Mouse (Mus musculus) T-helper 17 cell (primary cell): ENCODE measurements around the gene Gucy2g.

ENCODE experiments used
- in situ Hi-C, 2 experiments: fragments of 300-600 bp; cut with MboI, MseI; formaldehyde crosslinking; loops; 1 replicate in 1 of 2; 2 replicates in 1 of 2; pipeline ENCODE4 v1.15.1; 2025; ENCODE audit warnings: high pct_unique_total_duplicates in 2 of 2

Gucy2g gene

DNA sequence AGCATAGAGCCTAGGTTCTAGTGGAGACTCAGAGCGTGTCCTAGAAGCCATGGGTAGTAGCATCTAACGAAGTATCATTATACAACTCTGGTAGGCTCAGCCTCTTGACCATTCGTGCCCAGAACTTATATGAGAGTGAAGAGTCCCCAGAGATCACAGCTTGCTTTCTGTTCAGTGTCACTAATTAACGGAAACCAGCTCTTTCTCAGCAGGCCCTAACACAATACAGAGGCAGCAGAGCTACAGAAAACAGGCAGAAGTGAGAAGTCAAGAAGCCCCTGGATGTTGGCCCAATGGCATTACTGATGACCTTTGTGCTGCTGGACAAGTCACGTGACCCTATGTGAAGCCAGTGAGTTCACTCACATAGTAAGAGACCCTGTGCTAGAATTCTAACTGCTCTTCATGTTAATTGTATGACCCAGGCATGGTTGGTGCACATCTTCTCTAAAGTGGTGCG lies at the start of gene Gucy2g:
Gene Gucy2g (minus strand): TSS at position 51 of the 460 bp plus-strand sequence.
- in situ Hi-C loops, result no loop called here

DNA sequence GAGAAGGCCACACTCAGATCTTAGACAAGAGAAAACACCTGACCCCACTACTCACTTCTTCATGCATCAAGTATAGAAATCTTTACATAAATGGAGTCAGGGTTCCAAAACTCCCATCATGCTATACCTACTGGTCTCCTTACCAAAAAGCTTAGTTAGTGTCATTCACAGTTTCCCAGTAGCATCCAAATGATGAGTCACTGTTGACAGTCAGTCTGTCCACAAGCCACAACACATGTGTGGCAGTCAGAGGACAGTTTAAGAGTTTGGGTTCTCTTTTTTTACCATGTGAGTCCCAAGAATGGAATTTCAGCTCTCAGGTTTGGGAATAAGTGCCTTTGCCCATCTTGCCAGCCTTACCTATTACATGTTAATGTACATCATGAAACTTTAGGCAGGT lies 47.9 kb upstream of the Gucy2g start:
- in situ Hi-C loops, result no loop called here

DNA sequence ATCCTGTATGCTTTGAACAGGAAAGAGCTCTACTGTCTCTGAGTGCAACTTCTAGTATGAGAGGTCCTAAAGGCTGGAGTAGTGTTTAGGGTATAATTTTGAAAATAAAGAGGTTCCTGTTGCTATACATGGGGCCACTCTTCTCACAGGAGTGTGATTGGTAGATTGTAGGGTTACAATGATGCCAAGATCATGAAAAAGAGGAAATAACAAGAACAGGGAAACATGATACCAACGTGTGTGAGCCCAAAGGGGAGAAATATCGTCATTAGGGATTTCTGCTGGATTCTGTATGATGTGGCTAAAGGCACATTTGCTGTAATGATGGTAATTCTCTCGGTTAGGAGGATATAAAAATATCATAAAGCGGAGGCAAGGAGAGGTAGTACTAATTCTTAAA lies 45.0 kb upstream of the Gucy2g start:
- in situ Hi-C loops, result no loop called here

DNA sequence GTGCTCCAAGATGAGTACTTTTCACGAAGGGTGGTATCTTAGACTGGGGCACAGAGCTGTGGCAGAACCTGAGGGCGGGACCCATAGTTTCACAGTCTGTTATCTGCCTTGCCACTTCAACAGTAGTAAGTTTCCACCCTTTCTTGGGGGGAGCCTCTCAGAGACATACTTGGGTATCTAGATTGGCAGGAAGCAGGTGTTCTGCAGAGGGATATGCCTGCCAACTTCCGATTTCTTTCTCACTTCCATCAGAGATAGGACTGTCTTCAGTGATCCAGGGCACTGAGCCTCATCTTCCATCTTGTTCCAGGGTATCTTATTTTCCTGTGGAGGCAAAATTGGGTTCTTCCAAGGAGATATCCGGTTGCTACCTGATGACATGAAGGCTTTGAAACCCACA lies 43.1 kb upstream of the Gucy2g start:
- in situ Hi-C loops, result no loop called here

DNA sequence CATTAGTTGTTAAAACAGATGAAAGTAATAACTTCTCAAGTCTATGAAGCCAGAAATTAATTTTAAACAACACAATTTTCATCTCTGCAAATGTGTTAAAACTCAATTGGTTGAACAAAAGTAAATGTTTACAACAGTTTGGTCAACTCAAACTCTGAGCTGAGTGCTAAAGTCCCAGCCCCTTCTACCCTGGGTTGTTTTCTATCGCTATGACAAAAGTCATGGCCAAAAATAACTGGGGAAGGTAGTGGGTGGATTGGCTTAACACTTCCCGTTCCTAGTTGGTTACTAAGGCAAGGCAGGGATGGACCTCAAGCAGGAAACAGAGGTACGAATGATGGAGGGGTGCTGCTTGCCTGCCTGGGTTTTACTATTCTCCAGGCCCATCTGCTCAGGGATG lies 35.7 kb upstream of the Gucy2g start:
- in situ Hi-C loops, result no loop called here

DNA sequence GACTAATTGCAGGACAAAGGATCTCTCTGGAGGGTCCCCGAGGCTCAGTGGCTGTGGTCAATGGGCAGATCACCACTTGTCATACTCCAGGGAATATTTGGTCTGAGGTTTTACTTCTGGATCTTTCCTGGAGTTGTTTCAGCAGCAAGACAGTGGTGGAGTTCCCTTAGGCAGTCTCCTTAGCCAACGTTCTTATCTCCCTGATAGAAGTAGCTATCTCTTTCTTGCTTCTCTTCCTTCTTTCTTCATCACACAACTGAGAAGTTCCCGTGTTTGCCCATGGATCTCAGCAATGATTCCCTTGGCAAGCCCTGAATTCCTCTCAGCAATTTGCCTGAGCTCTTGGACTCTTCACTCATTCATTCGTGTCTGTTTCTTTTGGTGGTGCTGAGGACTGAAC lies 35.1 kb upstream of the Gucy2g start:
- in situ Hi-C loops, result no loop called here

DNA sequence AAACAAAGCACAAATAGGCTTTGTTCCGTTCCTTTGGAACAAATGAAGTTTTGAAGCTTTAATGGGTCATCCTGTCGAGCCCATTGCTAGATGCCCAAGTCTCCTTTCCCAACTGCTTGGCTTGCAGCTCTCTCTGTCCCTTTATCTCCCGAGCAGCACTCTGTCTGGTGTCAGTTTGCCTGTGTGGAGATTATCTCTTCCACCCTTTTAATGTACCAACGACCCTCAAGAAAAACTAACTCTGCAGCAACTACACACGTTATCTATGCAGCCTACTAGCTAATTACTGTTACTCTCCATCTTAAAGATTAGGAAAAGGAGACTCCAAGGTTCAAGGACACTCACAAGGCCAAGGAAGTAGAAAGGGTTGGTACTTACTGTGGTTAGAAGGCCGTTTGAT lies 32.3 kb upstream of the Gucy2g start:
- in situ Hi-C loops, result loop anchor here in 1 of 2 experiments (25.0 kb wide), 1 partner anchor 1861 kb away; no protein-coding TSS in a partner anchor

DNA sequence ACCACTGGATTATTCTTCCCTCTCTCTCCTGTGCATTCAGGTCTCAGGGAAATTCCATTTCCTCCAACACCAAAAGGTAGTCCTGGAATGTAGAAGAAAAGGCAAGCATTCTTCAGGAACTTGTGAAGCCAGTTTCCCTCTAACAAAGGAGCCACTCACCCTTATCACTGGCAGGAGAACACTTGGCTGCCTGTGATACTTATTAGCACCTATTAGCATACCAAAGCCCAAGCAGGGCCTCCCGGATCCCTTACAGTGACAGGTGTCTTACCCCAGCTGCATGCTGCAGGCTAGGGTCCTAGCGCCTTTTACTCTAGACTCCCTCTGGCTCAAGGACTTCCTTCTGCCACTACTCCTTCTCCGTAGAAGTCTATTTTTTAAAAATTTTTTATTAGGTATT lies 30.4 kb upstream of the Gucy2g start:
- in situ Hi-C loops, result loop anchor here in 1 of 2 experiments (25.0 kb wide), 1 partner anchor 1859 kb away; no protein-coding TSS in a partner anchor

DNA sequence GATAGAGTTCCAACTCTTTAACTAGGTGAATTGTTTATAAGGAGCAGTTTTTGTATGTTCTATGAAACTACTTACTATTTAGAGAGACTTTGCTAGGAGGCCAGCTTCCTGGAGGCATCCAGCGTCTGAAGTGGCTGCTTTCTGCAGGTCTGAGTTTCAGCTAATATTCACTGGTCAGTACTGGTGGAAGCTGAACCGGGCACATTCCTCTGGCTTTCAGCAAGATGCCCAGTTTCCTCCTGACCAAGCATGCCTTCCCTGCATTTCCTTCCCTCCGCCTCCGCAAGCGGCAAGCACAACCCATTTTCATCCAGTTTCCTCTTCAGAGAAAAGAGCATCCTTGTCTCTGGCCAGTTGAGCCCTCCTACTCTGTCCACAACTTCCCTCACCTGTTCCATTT lies 28.0 kb upstream of the Gucy2g start:
- in situ Hi-C loops, result loop anchor here in 1 of 2 experiments (25.0 kb wide), 1 partner anchor 1857 kb away; no protein-coding TSS in a partner anchor

DNA sequence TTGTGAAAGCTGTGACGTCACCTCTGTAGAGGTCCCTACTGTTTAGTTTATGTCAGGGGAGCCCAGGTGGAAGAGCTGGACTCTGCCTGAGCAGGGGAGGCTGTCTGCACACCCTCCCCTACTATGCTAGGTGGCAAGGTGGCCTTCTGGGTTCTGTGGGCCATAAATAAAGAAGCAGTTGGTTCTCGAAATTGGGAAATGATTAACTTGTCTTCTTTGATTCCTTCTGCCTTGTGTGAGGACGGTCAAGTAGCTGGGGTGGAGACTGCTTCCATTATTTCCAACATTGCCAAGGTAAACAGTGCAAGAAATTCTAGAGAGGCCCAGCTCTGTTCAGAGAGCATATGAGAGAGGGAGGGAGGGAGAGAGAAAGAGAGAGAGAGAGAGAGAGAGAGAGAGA lies 27.1 kb upstream of the Gucy2g start:
- in situ Hi-C loops, result loop anchor here in 1 of 2 experiments (25.0 kb wide), 1 partner anchor 1856 kb away; no protein-coding TSS in a partner anchor

DNA sequence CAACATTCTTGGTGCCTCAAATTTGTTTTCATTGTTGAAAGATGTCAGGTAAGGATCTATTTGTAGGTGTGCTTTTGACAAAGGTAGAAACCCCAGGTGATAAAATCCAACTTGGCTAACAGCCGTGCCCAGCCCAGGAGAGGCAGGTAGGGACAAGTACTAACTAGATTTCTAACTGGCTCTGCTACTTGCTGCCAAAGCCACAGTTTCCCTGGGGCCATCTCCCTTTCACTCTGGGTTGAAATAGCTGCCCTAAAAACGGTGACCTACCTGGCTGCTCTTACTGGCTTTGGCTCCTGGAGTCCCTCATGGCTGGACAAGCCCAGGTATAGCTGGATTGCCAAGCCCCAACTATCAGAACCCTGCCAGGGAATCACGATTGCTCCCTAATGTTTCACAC lies 25.8 kb upstream of the Gucy2g start:
- in situ Hi-C loops, result loop anchor here in 1 of 2 experiments (25.0 kb wide), 1 partner anchor 1854 kb away; no protein-coding TSS in a partner anchor

DNA sequence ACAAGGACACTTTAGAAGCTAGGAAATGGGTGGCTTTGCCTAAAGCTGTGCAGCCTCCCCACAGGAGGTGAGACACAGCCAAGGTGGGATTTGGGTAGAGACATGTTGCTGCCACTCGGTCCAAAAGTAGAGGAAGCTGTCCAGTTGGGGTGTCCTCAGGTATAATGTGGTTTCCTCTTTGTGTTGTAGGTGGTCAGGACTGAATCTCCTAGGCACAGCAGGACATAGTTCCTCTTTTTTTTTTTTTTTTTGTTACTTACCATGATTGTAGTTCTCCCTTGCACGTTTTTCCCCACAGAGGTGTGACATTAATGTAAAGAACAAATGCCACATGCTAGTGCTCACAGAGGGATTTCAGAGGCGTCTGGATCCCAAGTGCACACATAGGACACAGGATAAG lies 24.2 kb upstream of the Gucy2g start:
- in situ Hi-C loops, result loop anchor here in 1 of 2 experiments (25.0 kb wide), 1 partner anchor 1853 kb away; no protein-coding TSS in a partner anchor

DNA sequence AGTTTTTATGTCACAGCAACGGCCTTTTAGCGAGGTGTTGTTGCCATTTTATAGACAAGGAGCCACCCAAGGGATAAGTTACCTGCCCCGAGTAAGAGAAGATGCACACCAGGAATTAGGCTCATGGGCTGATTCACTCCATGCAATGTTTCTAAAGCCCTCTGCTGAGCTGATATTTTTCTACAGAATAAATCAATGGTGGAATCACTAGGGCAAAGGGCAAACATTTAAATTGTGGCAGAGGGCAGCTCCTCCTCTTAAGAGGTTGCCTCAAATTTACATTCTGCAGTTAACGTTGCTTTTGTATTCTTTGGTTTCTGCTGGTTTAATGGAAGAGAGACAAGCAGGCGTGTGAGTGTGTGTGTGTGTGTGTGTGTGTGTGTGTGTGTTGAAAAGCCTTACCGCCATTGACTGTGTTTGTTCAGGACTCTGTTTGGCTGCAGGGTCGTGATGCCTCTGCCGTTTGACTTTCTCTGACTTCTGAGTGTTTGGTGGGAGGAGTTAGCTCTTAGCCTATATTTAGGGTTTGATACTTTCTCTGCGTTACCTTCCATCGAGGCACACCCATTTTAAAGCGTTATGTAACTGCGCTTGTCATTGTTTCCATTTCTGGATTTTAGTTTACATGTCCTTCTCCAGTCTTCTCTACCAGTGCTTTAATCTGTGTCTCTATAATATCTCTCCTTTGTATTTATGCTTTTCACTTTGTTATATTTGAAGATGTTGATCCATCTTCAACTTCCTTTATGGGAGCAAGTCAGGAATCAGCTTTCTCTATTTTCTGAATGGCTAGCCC lies 19.6 kb upstream of the Gucy2g start:
- in situ Hi-C loops, result loop anchor here in 1 of 2 experiments (25.0 kb wide), 1 partner anchor 1848 kb away; no protein-coding TSS in a partner anchor

DNA sequence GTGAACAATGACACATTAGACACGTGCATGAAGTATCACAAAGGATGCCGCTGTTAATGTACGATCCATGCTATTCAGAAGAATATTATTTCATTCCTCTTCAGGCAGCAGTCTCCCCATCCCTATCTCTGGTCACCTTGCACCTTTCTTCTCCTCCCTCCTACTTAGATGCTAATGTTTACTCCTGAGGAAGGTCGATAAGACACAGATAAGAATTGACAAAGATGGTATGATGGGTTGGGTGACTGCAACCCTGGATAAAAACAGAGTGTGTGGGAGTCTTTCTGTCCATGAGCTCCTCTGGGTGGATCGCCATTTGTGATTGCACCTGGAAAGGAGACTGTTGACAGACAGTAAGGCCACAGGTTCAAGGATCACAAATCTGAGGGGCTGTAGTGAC lies 17.5 kb upstream of the Gucy2g start:
- in situ Hi-C loops, result loop anchor here in 1 of 2 experiments (25.0 kb wide), 1 partner anchor 1846 kb away; no protein-coding TSS in a partner anchor

DNA sequence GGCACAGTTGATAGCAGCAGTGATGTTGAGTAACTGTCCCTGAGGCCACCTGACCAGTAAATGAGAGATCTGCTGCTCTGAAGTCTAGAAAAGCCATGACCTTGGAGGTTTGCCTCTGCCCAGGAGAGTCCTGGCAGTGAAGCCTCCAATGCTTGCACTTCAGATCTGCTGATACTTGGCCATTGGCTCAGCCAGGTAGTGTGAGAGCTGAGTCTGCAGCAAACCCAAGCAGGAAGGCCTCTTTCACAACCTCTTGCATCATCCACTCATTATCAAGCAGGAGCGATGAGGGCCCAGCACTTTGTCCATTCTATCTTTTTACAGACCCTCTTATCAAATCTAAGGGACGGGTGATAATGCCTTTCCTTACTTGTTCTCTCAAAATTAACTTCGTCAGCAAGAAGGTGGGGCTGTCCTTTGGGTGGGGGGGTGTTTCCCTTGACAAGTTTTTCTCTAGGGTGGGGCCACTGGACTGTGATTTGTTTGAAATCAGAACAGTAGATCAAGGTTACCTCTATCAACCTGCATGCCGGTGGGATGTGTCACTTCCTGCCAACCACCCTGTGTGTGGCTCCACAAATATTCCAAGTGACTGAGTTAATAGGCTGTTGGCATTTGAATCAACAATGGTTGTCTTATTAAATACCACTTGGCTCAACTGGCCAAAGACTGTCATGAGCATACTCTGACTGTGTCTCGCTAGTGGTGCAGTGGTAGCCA lies 16.8 kb upstream of the Gucy2g start:
- in situ Hi-C loops, result loop anchor here in 1 of 2 experiments (25.0 kb wide), 1 partner anchor 1846 kb away; no protein-coding TSS in a partner anchor

DNA sequence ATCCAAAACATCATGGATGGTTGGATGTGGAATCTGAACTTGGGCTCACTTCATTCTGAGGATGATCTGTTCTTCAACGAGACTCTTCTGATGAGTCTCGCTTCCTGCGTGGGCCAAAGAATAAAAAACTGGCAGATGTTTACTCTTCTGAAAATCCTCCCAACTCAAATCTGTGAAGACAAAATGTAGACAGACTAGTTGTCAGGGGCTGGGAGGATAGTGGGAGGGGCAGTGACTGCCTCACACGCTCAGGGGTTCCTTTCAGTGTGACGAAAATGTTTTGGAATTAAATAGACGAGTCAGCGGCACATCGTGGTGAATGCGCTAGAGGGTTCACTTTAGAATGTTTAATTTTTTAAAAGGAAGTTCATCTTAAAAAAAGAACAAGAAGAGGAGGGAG lies 15.1 kb upstream of the Gucy2g start:
- in situ Hi-C loops, result loop anchor here in 1 of 2 experiments (25.0 kb wide), 1 partner anchor 1844 kb away; no protein-coding TSS in a partner anchor

DNA sequence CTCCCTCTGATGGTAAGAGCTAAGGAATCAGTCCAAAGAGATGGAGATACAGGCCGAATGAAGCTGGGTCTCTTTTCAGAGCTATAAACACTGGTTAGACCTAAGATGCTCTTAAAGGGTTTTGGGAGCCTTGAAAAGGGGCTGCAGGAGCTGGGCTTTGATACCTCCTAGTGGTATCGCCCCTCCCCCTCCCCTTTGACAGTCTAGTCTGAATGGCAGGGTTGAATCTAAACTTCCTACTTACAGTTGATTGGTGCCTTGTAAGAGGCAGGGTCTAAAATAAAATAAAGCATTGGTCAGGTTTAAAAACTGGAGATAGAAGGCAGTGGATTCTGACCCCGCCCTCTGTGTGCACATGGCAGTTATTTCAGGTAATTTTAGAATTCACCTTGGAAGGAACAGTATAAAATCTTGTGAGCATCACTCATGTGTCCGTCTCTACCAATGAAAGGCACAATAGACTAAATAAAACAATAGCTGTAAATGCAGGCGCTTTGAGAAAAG lies 13.5 kb upstream of the Gucy2g start:
- in situ Hi-C loops, result loop anchor here in 1 of 2 experiments (25.0 kb wide), 1 partner anchor 1842 kb away; no protein-coding TSS in a partner anchor

DNA sequence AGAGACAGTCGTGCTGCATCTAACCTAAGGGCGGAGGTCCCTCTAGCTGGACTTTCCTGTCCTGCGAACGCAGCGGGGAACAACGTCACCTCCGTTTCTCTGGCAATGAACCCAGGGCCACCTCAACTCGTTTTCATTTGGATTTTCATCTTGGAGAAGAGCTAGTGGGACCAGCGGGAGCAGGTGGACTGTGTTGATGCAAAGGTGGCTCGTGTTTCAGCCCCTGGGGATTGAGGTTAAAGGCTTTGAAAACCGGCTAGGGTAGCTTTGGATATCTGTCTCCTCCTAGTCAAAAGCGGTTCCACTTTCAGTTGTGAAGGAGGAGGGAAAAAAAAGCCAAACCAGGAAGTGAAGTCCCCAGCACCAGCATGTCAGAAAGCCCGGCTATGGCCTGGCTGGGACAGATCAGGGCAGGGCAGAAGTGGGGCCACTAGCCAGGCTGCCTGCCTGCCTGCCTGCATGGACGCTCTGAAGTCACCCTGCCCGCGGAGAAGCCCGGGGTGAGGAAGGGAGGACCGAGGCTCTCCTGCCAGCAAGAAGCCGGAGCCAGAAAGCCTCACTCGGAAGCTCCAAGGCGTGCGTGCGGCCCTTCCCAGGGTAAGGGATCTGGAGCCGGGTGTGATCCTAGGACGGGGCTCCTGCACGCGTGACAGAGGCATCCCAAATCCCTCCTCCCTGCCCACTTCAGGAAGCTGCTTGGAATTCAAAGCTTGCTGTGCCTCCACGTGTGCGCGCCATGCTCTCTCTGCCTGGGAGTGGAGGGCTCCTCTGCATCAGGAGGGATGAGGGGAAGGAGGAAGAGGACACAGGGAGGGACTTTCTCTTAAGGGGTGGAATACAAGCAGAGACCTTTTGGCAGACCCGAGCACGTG lies 12.8 kb upstream of the Gucy2g start:
- in situ Hi-C loops, result loop anchor here in 1 of 2 experiments (25.0 kb wide), 1 partner anchor 1842 kb away; no protein-coding TSS in a partner anchor

DNA sequence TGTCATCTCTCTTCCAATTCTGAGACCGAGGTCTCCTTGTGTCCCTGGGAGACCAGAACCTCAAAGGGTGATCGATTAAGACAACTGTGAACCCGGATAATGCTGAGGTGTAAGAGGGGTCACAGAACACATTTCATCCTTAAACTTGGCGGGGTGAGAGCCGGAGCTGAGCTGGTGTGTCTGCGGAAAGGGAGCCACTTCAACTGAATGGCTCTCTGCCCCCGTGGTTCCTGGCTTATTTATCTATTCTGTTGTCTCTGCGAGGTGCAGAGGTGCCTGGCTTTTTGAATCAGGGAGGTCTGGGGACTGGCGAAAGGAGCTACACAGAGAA lies 12.2 kb upstream of the Gucy2g start:
- in situ Hi-C loops, result loop anchor here in 1 of 2 experiments (25.0 kb wide), 1 partner anchor 1841 kb away; no protein-coding TSS in a partner anchor

DNA sequence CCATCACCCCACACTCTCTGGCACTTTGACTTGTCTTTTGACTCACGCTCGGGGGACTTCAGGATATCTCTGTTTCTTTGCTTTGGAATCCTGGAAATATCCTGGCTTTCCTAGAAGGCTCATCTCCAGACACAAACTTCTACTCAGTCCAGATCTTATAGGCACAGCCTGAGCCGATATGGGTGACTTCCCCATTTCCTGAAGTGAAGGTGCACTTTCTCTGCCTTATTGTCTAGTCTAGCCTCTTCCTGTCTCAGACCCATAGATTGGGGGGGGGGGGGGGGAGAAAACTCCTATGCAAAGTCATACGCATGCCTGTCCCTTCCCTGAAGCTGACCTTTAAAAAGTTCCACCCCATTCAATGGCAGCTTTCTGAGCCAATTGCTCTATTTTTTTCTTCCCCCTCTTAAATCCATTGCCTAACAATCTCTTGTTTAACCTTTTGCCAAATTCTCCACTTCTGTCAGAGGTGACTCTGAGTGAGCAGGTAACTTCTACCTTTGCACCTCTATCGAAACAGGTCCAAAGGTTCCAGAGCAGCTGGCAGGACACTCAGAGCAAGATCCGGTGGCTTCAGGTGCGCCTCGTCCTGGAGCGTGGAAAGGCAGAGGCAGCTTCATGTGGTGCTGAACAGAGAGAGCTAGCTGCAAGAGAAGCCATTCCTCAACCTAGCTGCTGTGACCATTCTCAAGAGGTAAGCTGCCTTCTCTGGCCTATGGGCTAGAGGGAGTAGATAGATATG lies 10.5 kb upstream of the Gucy2g start, which contains the start of gene Acsl5:
Gene Acsl5 (plus strand): TSS at position 556 of the 742 bp plus-strand sequence.
- in situ Hi-C loops, result loop anchor here in 1 of 2 experiments (25.0 kb wide), 1 partner anchor 1839 kb away; no protein-coding TSS in a partner anchor
